Mouse (Mus musculus) stomach, postnatal 0 days (tissue): ENCODE data around the gene Col24a1.

Source experiments
- CTCF ChIP-seq: IDR thresholded peaks from 2 replicates; pipeline ENCODE4 v1.5.1; 2016; ENCODE audit warnings: antibody characterized with exemption, low read depth, mild to moderate bottlenecking, moderate library complexity
- EP300 ChIP-seq: optimal IDR thresholded peaks from 2 replicates; pipeline ENCODE3; 2016; ENCODE audit warnings: antibody characterized with exemption

- no peak for TF ChIP-seq EP300
- TF ChIP-seq CTCF = no peak
These were observed 29.1 kb upstream of the Col24a1 start for GRCm38 (mm10) chr3:145263131-145263530.
